Mouse (Mus musculus) MEL (cell line): ENCODE data around the gene Med13l.

Experiments used
- GATA1 ChIP-seq: IDR thresholded peaks from 2 replicates; pipeline ENCODE4 v1.6.1; 2011; ENCODE audit warnings: low read depth, low read length, improper control_type of control experiment
- POLR2A ChIP-seq, 2 experiments: IDR thresholded peaks; 2 replicates each; pipeline ENCODE4 v1.6.1; 2011 to 2012; ENCODE audit warnings: low read length in 2 of 2, mild to moderate bottlenecking in 2 of 2, control low read depth in 1 of 2, improper control_type of control experiment in 1 of 2, low read depth in 1 of 2, moderate library complexity in 1 of 2; ENCODE audit not compliant: control insufficient read depth in 1 of 2, insufficient read depth in 1 of 2, poor library complexity in 1 of 2
- TAL1 ChIP-seq: IDR thresholded peaks from 2 replicates; pipeline ENCODE4 v1.6.1; 2012; ENCODE audit warnings: mild to moderate bottlenecking, inconsistent platforms, low read length, moderate library complexity, mixed read lengths

DNA sequence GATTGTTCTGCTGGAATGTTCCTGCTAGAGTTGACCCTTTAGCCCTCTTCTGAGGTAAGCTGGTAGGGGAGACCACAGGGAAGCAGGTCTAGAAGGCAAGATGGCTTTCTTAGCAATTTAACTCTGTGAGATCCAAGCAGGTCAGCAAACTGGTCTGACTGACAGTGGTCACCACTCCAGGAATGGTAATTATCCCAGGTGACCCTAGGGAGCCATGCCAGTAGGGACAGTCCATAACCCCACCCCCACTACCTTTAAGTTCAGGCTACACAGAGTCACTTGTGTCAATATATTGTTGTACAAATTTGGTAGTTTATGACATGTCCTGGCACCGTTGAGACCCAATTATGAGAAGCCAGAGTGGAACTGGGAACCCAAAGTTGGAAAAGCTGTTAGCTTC, 47.5 kb upstream of the Med13l start:
- no peak for TF ChIP-seq GATA1
- no peak for TF ChIP-seq POLR2A (IDR thresholded peaks at IDR 0.05; ENCODE audit: control insufficient read depth in 1 of 2, insufficient read depth in 1 of 2, low read depth in 1 of 2, low read length in 2 of 2, poor library complexity in 1 of 2)
- TF ChIP-seq TAL1, result no peak
